Mouse (Mus musculus) MEL (cell line): ENCODE data around the gene Kirrel2.

Experiments used
- CTCF ChIP-seq, 3 experiments: IDR thresholded peaks in 2 of 3; conservative IDR thresholded peaks in 1 of 3; 2 replicates each; pipeline ENCODE4 v1.5.1; 2011 to 2012; ENCODE audit warnings: low read length in 3 of 3, low read depth in 2 of 3, mild to moderate bottlenecking in 2 of 3, improper control_type of control experiment in 1 of 3, inconsistent platforms in 1 of 3, mixed read lengths in 1 of 3, moderate library complexity in 1 of 3; ENCODE audit not compliant: control insufficient read depth in 1 of 3, insufficient read depth in 1 of 3, poor library complexity in 1 of 3, severe bottlenecking in 1 of 3
- EP300 ChIP-seq, 2 experiments: IDR thresholded peaks; 2 replicates each; pipeline ENCODE4 v1.6.1; 2011; ENCODE audit warnings: improper control_type of control experiment in 2 of 2, low read length in 2 of 2, low read depth in 1 of 2, mild to moderate bottlenecking in 1 of 2
- MAX ChIP-seq: IDR thresholded peaks from 2 replicates; pipeline ENCODE4 v1.6.1; 2011; ENCODE audit warnings: low read length, improper control_type of control experiment
- POLR2A ChIP-seq, 2 experiments: IDR thresholded peaks; 2 replicates each; pipeline ENCODE4 v1.6.1; 2011 to 2012; ENCODE audit warnings: low read length in 2 of 2, mild to moderate bottlenecking in 2 of 2, control low read depth in 1 of 2, improper control_type of control experiment in 1 of 2, low read depth in 1 of 2, moderate library complexity in 1 of 2; ENCODE audit not compliant: control insufficient read depth in 1 of 2, insufficient read depth in 1 of 2, poor library complexity in 1 of 2
- RAD21 ChIP-seq: IDR thresholded peaks from 2 replicates; pipeline ENCODE4 v1.6.1; 2011; ENCODE audit warnings: mild to moderate bottlenecking, low read depth, low read length, improper control_type of control experiment
- SMC3 ChIP-seq: IDR thresholded peaks from 2 replicates; pipeline ENCODE4 v1.6.1; 2011; ENCODE audit warnings: low read depth, low read length, improper control_type of control experiment

- TF ChIP-seq CTCF (IDR thresholded peaks at IDR 0.05 in 2 of 3, conservative IDR thresholded peaks at IDR 0.05 in 1 of 3; ENCODE audit: control insufficient read depth in 1 of 3, insufficient read depth in 1 of 3, low read depth in 2 of 3, low read length in 3 of 3, poor library complexity in 1 of 3, severe bottlenecking in 1 of 3) (no peak), RAD21 (no peak), MAX (no peak), SMC3 (no peak), POLR2A (IDR thresholded peaks at IDR 0.05; ENCODE audit: control insufficient read depth in 1 of 2, insufficient read depth in 1 of 2, low read depth in 1 of 2, low read length in 2 of 2, poor library complexity in 1 of 2) (no peak), EP300 (IDR thresholded peaks at IDR 0.05; ENCODE audit: low read depth in 1 of 2, low read length in 2 of 2) (no peak)
Measured at GRCm38 (mm10) chr7:30464816-30465300, 7.4 kb upstream of the Kirrel2 start.
